Mouse (Mus musculus) hematopoietic stem cell, adult 5-6 weeks (primary cell): ENCODE results near the gene Gtf2ird1. TPM values are rescaled to one million over a fixed set of nuclear protein-coding genes. Genes with fewer than 3 reads are reported as not detected.

ENCODE experiments used
- ATAC-seq, 2 experiments: fragments of 125-278 bp in 1 of 2; replicated peaks in 1 of 2; 2 replicates each; pipeline ENCODE4 v1.8.0; 2016 to 2017; ENCODE audit warnings: inconsistent platforms in 2 of 2, mild to moderate bottlenecking in 2 of 2, moderate number of reproducible peaks in 2 of 2, low read depth in 1 of 2, moderate TSS enrichment in 1 of 2; ENCODE audit not compliant: low FRiP score in 2 of 2, poor library complexity in 2 of 2, severe bottlenecking in 2 of 2, insufficient read depth in 1 of 2, low TSS enrichment in 1 of 2
- total RNA-seq: library from RNA; stranded (forward); fragments of 172-1452, 232-1000 nt; gene quantifications from 2 replicates; pipeline ENCODE4 v1.2.3, GENCODE M21; 2017

Gene Gtf2ird1
- total RNA-seq, result 28.3 and 40.4 TPM in 2 replicates

GRCm38 (mm10) chr5:134456503-134456962, at the start of gene Gtf2ird1:
TSS of gene Gtf2ird1 (minus strand) at chr5:134456716.
- peak; percentile 62 to 71; a peak in 3 of 4 replicates for ATAC-seq

GRCm38 (mm10) chr5:134505810-134506292, 49.3 kb upstream of the Gtf2ird1 start:
- no peak for ATAC-seq

GRCm38 (mm10) chr5:134502591-134502990, 46.1 kb upstream of the Gtf2ird1 start:
- ATAC-seq, result no peak

- ATAC-seq, result no peak
Observed at GRCm38 (mm10) chr5:134501453-134501852, 44.9 kb upstream of the Gtf2ird1 start.

GRCm38 (mm10) chr5:134500681-134501080, 44.2 kb upstream of the Gtf2ird1 start:
- no peak for ATAC-seq

- ATAC-seq, result peak; percentile 44 to 63; a peak in 2 of 4 replicates
Observed at GRCm38 (mm10) chr5:134500062-134500461, 43.5 kb upstream of the Gtf2ird1 start.

GRCm38 (mm10) chr5:134497026-134497425, 40.5 kb upstream of the Gtf2ird1 start:
- no peak for ATAC-seq

GRCm38 (mm10) chr5:134495796-134496195, 39.3 kb upstream of the Gtf2ird1 start:
- no peak for ATAC-seq

GRCm38 (mm10) chr5:134494142-134494541, 37.6 kb upstream of the Gtf2ird1 start:
- ATAC-seq, result peak; percentile 32 to 45; a peak in 2 of 4 replicates

GRCm38 (mm10) chr5:134492956-134493355, 36.4 kb upstream of the Gtf2ird1 start:
- ATAC-seq, result no peak

GRCm38 (mm10) chr5:134491712-134492417, 35.3 kb upstream of the Gtf2ird1 start:
- peak; percentile 92 to 97 for ATAC-seq

GRCm38 (mm10) chr5:134491206-134491605, 34.7 kb upstream of the Gtf2ird1 start:
- no peak for ATAC-seq

- no peak for ATAC-seq
Observed at GRCm38 (mm10) chr5:134490465-134490864, 33.9 kb upstream of the Gtf2ird1 start.

- ATAC-seq, result peak; percentile 47 to 51
Observed at GRCm38 (mm10) chr5:134489583-134489982, 33.1 kb upstream of the Gtf2ird1 start.

GRCm38 (mm10) chr5:134488596-134488995, 32.1 kb upstream of the Gtf2ird1 start:
- no peak for ATAC-seq

GRCm38 (mm10) chr5:134488042-134488441, 31.5 kb upstream of the Gtf2ird1 start:
- ATAC-seq, result no peak

- ATAC-seq, result peak; percentile 72 to 77
Observed at GRCm38 (mm10) chr5:134485900-134486665, 29.6 kb upstream of the Gtf2ird1 start.

- no peak for ATAC-seq
Observed at GRCm38 (mm10) chr5:134485183-134485730, 28.7 kb upstream of the Gtf2ird1 start.
